Mouse (Mus musculus): ENCODE data around the gene Tll1. TPM values are rescaled to one million over a fixed set of nuclear protein-coding genes. Genes with fewer than 3 reads are reported as not detected.

Gene Tll1
- total and polyA plus RNA-seq, 2 experiments from 2014 or later, result 2.4 to 5.9 TPM

GRCm38 (mm10) chr8:64206411-64206861, 365 bp upstream of the Tll1 start:
- no peaks in the 10 kb centered on the region for H3K27me3 ChIP-seq (ENCODE audit: insufficient read depth, low read length)
- H3K27ac ChIP-seq, result 0 out of 2 replicates have a peak overlapping the region, but pooled peaks have one; percentile 64
- H3K9me3 ChIP-seq (ENCODE audit: low read length), result no peaks in the 10 kb centered on the region
- DNase-seq (ENCODE audit: low spot score) (peak; percentile 74), ATAC-seq (peak; percentile 72)
- WGBS, result 1% methylated on average over 12 of the region's 12 CpGs
- H3K4me1 ChIP-seq (ENCODE audit: insufficient read depth, low read length), result no peaks in the 10 kb centered on the region
- H3K36me3 ChIP-seq (ENCODE audit: insufficient read depth, low read length), result no peaks in the 10 kb centered on the region
- peak overlapping the region; percentile 67; the same call in 1 of the 2 replicates for H3K9ac ChIP-seq (replicated peaks; ENCODE audit: low read length)
- TF ChIP-seq CTCF (IDR thresholded peaks at IDR 0.05; ENCODE audit: low read depth), result peak; percentile 44
- H3K4me3 ChIP-seq (ENCODE audit: low read length), result peak overlapping the region; percentile 72
- H3K4me2 ChIP-seq (ENCODE audit: low read depth, low read length), result peak overlapping the region; percentile 99

- Histone ChIP-seq H3K9me3 (ENCODE audit: low read length) (no peaks in the 10 kb centered on the region), H3K27me3 (ENCODE audit: insufficient read depth, low read length) (no peaks in the 10 kb centered on the region), H3K4me3 (ENCODE audit: low read length) (peak overlapping the region; percentile 72), H3K4me1 (ENCODE audit: insufficient read depth, low read length) (no peaks in the 10 kb centered on the region), H3K9ac (replicated peaks; ENCODE audit: low read length) (peak overlapping the region; percentile 67), H3K36me3 (ENCODE audit: insufficient read depth, low read length) (no peaks in the 10 kb centered on the region), H3K4me2 (ENCODE audit: low read depth, low read length) (peak overlapping the region; percentile 99), H3K27ac (peak overlapping the region; percentile 64)
- under 1% methylated on average over 55 of the region's 61 CpGs for WGBS
- TF ChIP-seq CTCF (IDR thresholded peaks at IDR 0.05; ENCODE audit: low read depth), result no peak
- DNase-seq (ENCODE audit: low spot score) (peak; percentile 54), ATAC-seq (peak; percentile 71)
Observed at GRCm38 (mm10) chr8:64205321-64206023, 599 bp downstream of the Tll1 start.

GRCm38 (mm10) chr8:64204801-64205311, 1.2 kb downstream of the Tll1 start:
- peak; percentile 13; the same call in 1 of the 2 replicates for ATAC-seq
- Histone ChIP-seq H3K9me3 (ENCODE audit: low read length) (no peaks in the 10 kb centered on the region), H3K4me1 (ENCODE audit: insufficient read depth, low read length) (no peaks in the 10 kb centered on the region), H3K27me3 (ENCODE audit: insufficient read depth, low read length) (no peaks in the 10 kb centered on the region), H3K9ac (replicated peaks; ENCODE audit: low read length) (peak overlapping the region; percentile 67), H3K36me3 (ENCODE audit: insufficient read depth, low read length) (no peaks in the 10 kb centered on the region), H3K4me3 (ENCODE audit: low read length) (peak overlapping the region; percentile 72), H3K27ac (peak overlapping the region; percentile 64), H3K4me2 (ENCODE audit: low read depth, low read length) (peak overlapping the region; percentile 99)
- WGBS, result under 1% methylated on average over 19 of the region's 19 CpGs
- DNase-seq (ENCODE audit: low spot score), result no peak
- no peak for TF ChIP-seq CTCF (IDR thresholded peaks at IDR 0.05; ENCODE audit: low read depth)

GRCm38 (mm10) chr8:64204167-64204566, 1.9 kb downstream of the Tll1 start:
- Histone ChIP-seq H3K9ac (replicated peaks; ENCODE audit: low read length) (no peak overlapping the region), H3K27ac (no peak overlapping the region), H3K27me3 (ENCODE audit: insufficient read depth, low read length) (no peaks in the 10 kb centered on the region), H3K9me3 (ENCODE audit: low read length) (no peaks in the 10 kb centered on the region), H3K4me1 (ENCODE audit: insufficient read depth, low read length) (no peaks in the 10 kb centered on the region), H3K36me3 (ENCODE audit: insufficient read depth, low read length) (no peaks in the 10 kb centered on the region), H3K4me2 (ENCODE audit: low read depth, low read length) (peak overlapping the region; percentile 99), H3K4me3 (ENCODE audit: low read length) (peak overlapping the region; percentile 72)
- peak; percentile 68 for DNase-seq (ENCODE audit: low spot score)
- 1% methylated on average over 19 of the region's 19 CpGs for WGBS
- TF ChIP-seq CTCF (IDR thresholded peaks at IDR 0.05; ENCODE audit: low read depth), result peak; percentile 66
- ATAC-seq, result peak; percentile 78

- TF ChIP-seq CTCF (IDR thresholded peaks at IDR 0.05; ENCODE audit: low read depth), result no peak
- ATAC-seq (no peak), DNase-seq (ENCODE audit: low spot score) (no peak)
- no peaks in the 10 kb centered on the region for H3K4me1 ChIP-seq (ENCODE audit: insufficient read depth, low read length)
- H3K9ac ChIP-seq (replicated peaks; ENCODE audit: low read length), result no peak overlapping the region
- no peaks in the 10 kb centered on the region for H3K27me3 ChIP-seq (ENCODE audit: insufficient read depth, low read length)
- H3K9me3 ChIP-seq (ENCODE audit: low read length), result no peaks in the 10 kb centered on the region
- no peak overlapping the region for H3K4me3 ChIP-seq (ENCODE audit: low read length)
- 85% methylated on average over 2 of the region's 2 CpGs for WGBS
- H3K4me2 ChIP-seq (ENCODE audit: low read depth, low read length), result no peak overlapping the region
- no peak overlapping the region for H3K27ac ChIP-seq
- H3K36me3 ChIP-seq (ENCODE audit: insufficient read depth, low read length), result no peaks in the 10 kb centered on the region
Observed at GRCm38 (mm10) chr8:64198326-64198725, 7.7 kb downstream of the Tll1 start.

GRCm38 (mm10) chr8:64193421-64193820, 12.7 kb downstream of the Tll1 start:
- 49% methylated on average over 2 of the region's 2 CpGs for WGBS
- no peaks in the 10 kb centered on the region for H3K9me3 ChIP-seq (ENCODE audit: low read length)
- no peaks in the 10 kb centered on the region for H3K4me1 ChIP-seq (ENCODE audit: insufficient read depth, low read length)
- ATAC-seq, result no peak
- no peak overlapping the region for H3K9ac ChIP-seq (replicated peaks; ENCODE audit: low read length)
- no peak overlapping the region for H3K4me3 ChIP-seq (ENCODE audit: low read length)
- no peak for DNase-seq (ENCODE audit: low spot score)
- H3K27ac ChIP-seq, result no peak overlapping the region
- H3K27me3 ChIP-seq (ENCODE audit: insufficient read depth, low read length), result no peaks in the 10 kb centered on the region
- H3K36me3 ChIP-seq (ENCODE audit: insufficient read depth, low read length), result no peaks in the 10 kb centered on the region
- H3K4me2 ChIP-seq (ENCODE audit: low read depth, low read length), result no peak overlapping the region
- no peak for TF ChIP-seq CTCF (IDR thresholded peaks at IDR 0.05; ENCODE audit: low read depth)

GRCm38 (mm10) chr8:64187881-64188280, 18.2 kb downstream of the Tll1 start:
- Histone ChIP-seq H3K27me3 (ENCODE audit: insufficient read depth, low read length) (no peaks in the 10 kb centered on the region), H3K9me3 (ENCODE audit: low read length) (no peaks in the 10 kb centered on the region), H3K9ac (replicated peaks; ENCODE audit: low read length) (no peak overlapping the region), H3K27ac (no peak overlapping the region), H3K4me1 (ENCODE audit: insufficient read depth, low read length) (no peaks in the 10 kb centered on the region), H3K4me2 (ENCODE audit: low read depth, low read length) (no peak overlapping the region), H3K4me3 (ENCODE audit: low read length) (no peak overlapping the region), H3K36me3 (ENCODE audit: insufficient read depth, low read length) (no peaks in the 10 kb centered on the region)
- 46% methylated on average over 2 of the region's 2 CpGs for WGBS
- no peak for TF ChIP-seq CTCF (IDR thresholded peaks at IDR 0.05; ENCODE audit: low read depth)
- ATAC-seq (no peak), DNase-seq (ENCODE audit: low spot score) (no peak)

Data from hindbrain, postnatal 0 days (tissue).